10 mouse cellular contexts compared by ENCODE assay signal in genomic region chr5:99521411-99521810, GRCm38 (mm10).
DNase-seq lines count a peak whose midpoint lies in the region; ATAC-seq and TF ChIP-seq lines count a peak whose summit lies in the region.
"Had no signal": no experiment of that assay in that cellular context is flagged by ENCODE, and none has a peak within 500 bp of the region (broad histone marks: within the 10 kb centered on the region; RNA-seq: fewer than 3 reads in every experiment).

No protein-coding gene starts in this region.

- no peak overlapping the region for H3K9ac ChIP-seq in kidney, embryonic 16.5 days (replicated peaks; ENCODE audit: low read length)

- no peaks in the 10 kb centered on the region for H3K9me3 ChIP-seq in kidney, embryonic 16.5 days (ENCODE audit: low read length)

- intact Hi-C loops in left cerebral cortex, postnatal 36 days (cut with DNase I): no loop called here

- H3K4me1 ChIP-seq in kidney, embryonic 16.5 days (ENCODE audit: insufficient read depth, low read length): peaks cover 3% of the 10 kb centered on the region; the same call in 1 of the 2 replicates
- H3K4me1 ChIP-seq in cerebellum, adult 2 months (ENCODE audit: control insufficient read depth, insufficient read depth, low read length): no peaks in the 10 kb centered on the region

- no peak for ATAC-seq in kidney, embryonic 16.5 days (ENCODE audit: low FRiP score, low TSS enrichment)
- ATAC-seq: intestine, postnatal 0 days had no signal

- H3K27me3 ChIP-seq in kidney, embryonic 16.5 days (ENCODE audit: insufficient read depth, low read length): no peaks in the 10 kb centered on the region
- H3K27me3 ChIP-seq in cerebellum, adult 2 months (ENCODE audit: control insufficient read depth, insufficient read depth, low read length): peaks cover 1% of the 10 kb centered on the region; the same call in 1 of the 2 replicates

- 65% methylated on average over 4 of the region's 4 CpGs for WGBS in kidney, embryonic 16.5 days
- WGBS in cerebellum, adult 2 months: 70% methylated on average over 4 of the region's 4 CpGs

- DNase-seq in adrenal gland, adult (ENCODE audit: inconsistent age in 2 of 2, low spot score in 1 of 2): peak; percentile 36 to 63
- DNase-seq in adrenal gland, adult 18-20 months (ENCODE audit: low spot score in 2 of 2): no peak
- peak; percentile 8 for DNase-seq in kidney, adult 9 months
- peak; percentile 3 for DNase-seq in fat pad, adult 2 months (ENCODE audit: extremely low read depth, low read depth, low spot score)
- DNase-seq in left cerebral cortex, postnatal 36 days (ENCODE audit: low spot score in 2 of 2): peak; percentile 59 to 65
- no peak for DNase-seq in thymus, postnatal 25 days
- no peak for DNase-seq in cerebellum, adult 2 months
- DNase-seq: cerebellum, adult 11-12 months had no signal

- no peak for TF ChIP-seq CTCF in cerebellum, adult 2 months (IDR thresholded peaks at IDR 0.05; ENCODE audit: borderline replicate concordance, insufficient read depth, low read depth, low read length)

- no peak overlapping the region for H3K4me2 ChIP-seq in kidney, embryonic 16.5 days (replicated peaks; ENCODE audit: low read depth, low read length)

- H3K36me3 ChIP-seq in kidney, embryonic 16.5 days (ENCODE audit: insufficient read depth, low read length): no peaks in the 10 kb centered on the region

- H3K4me3 ChIP-seq in kidney, embryonic 16.5 days (ENCODE audit: low read length): no peak overlapping the region
- H3K4me3 ChIP-seq in cerebellum, adult 2 months (replicated peaks; ENCODE audit: insufficient read depth, low read depth, low read length): no peak overlapping the region

- H3K27ac ChIP-seq in kidney, embryonic 16.5 days (ENCODE audit: low read length): no peak overlapping the region
- no peak overlapping the region for H3K27ac ChIP-seq in cerebellum, adult 2 months (ENCODE audit: insufficient read depth, low read length)

- TF ChIP-seq POLR2A in cerebellum, adult 2 months (IDR thresholded peaks at IDR 0.05; ENCODE audit: borderline replicate concordance, insufficient read depth, low read length): no peak

Comparison
In these comparisons a context has a peak if more than half of its experiments do, and no peak if none do; other contexts are left out.
1. DNase-seq: peak in adrenal gland, adult (2 of 2), kidney, adult 9 months (single experiment), fat pad, adult 2 months (single experiment) and left cerebral cortex, postnatal 36 days (2 of 2); none in adrenal gland, adult 18-20 months (0 of 2), thymus, postnatal 25 days (single experiment) and cerebellum, adult 2 months (0 of 2).